Mouse (Mus musculus): ENCODE measurements at regions not wholly inside any gene's neighbourhood (a gene's known extent, or its start where the extent isn't known, plus 50 kb on each side); places are given as distances from the start of the nearest gene placed in this dataset.
"Not testable (repeated sequence)": the region's sequence is repeated elsewhere in the genome, so short reads cannot be mapped to it uniquely, and the experiment has no call there.

GRCm38 (mm10) chr16:8246445-8246844 lies 178.5 kb downstream of the Tmem114 start:
- intact Hi-C loops (cut with DNase I) = no loop called here
- no peak for DNase-seq

DNA sequence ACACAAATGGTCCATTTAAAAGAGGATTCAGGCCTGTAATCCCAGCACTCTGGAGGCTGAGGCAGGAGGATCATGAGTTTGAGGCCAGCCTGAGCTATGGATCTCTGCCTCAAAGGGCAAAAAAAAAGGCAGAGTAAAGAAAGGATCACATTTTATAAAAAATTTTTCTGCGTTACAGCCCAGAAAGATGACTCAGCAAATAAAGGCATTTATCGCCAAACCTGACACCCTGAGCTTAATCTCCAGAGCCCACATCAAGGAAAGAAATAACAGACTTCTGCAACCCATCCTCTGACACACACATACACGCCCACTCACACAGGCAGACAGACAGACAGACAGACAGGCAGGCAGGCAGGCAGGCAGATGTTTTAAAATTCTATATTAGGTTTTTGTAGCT lies 179.3 kb downstream of the Tmem114 start:
- intact Hi-C loops (cut with DNase I) = no loop called here
- DNase-seq = no peak

DNA sequence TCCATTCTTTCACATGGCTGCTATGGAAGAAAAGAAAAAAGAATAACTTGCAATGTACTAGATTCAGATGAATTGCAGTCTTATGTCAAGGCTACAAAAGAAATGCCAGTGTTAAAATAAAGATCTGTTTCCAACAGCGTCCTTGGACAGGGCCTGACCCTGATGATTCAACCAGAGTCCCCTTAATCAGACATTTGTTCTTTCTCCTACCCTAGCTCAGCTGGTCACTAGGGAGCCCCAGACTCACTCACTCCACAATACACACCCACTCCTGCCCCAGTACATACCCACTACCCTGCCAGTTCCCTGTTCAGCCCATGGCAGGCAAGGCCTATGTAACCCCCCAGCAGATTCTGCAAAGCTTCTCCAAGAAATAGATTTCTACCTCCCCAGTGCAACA lies 190.6 kb downstream of the Tmem114 start:
- intact Hi-C loops (cut with DNase I) = no loop called here
- no peak for DNase-seq

DNA sequence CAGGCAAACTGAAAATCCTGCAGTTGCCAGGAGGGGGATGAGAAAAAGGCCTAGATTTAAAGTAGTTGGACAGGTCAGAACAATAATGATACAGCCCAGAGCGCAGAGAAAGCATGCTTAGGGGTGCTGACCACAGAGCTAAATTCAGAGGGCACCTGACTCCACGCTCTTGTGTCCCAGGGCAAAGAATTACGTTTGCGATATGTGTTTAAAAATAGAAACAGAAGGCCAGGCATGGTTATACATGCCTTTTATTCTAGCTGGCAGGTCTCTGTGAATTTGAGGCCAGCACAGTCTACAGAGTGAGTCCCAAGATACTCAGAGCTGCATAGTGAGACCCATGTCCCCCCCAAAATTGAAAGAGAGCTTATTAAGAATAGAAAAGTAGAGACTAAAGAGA lies 192.9 kb downstream of the Tmem114 start:
- intact Hi-C loops (cut with DNase I) = no loop called here
- no peak for DNase-seq

DNA sequence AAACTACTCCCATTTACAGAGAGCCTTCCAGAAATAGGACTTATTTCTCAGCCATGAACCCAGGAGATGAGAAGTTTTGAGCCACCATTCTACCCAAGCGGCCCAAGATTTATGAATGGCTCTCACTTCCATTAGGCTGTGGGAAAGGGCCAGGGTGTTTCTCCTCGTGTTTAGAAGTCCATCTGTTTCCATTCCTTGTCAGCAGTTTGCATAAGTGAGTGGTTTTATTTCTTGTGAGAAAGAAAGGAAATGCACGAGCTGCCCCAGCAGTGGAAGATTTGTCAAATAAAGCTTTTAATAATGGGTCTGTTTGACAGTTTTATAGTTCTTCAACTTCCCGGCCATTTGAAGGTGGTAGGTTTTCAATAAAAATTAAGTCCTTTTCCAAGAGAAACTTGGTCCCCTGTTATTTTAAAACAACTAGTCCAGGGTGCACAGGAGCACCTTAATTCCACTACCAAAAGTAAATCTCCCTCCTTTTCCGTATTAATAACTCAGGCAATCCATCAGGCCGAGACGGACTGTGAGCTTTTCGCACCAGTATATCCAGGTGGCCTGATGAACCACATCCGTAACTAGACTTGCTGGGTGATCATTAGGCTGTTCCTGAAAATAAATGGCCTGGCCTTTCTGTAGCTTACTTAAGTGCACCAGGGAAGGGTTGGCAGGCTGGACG lies 201.2 kb downstream of the Tmem114 start:
- intact Hi-C loops (cut with DNase I) = no loop called here
- DNase-seq = no peak

DNA sequence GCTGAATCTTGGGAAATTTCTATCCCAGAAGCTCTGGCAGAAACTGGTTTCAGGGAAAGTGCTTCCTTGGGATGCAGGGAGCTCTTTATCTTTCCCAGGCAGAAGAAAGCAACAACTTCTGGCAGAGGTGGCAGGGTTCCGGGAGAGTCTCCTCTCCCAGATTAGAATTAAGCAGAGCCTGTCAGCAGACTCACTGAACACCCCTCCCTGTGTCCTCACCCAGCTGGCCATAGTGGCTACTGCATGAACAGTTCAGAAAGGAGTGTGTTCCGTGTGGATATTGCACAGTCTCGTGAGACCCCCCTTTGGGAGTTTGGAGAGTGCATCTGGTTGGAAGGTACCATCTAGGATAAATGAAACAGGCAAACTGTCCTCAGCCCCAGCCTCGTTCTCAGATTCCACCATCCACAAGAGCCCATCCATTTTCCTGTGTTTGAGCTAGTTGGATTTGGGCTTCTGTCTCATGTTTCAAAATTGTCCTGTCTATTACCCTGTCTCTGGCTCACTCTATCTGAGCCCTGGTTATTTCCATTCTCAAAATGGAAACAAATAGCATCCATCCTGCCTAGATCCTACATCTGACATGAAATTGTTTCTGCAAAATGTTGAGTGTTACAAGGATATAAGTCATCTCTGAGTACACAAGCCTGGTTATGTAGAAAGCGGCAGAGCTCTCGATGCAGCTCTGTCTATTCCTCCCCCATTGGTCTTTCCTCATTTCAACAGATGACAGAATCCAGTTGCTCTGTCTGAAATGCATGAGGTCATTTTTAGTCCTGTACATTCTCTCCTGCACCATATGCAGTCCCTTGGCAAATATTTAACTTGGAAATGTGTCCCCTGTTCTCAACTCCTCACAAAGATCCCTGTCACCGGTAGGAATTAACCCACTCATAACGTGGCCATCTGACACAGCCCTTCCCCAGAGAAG lies 216.4 kb downstream of the Tmem114 start:
- intact Hi-C loops (cut with DNase I) = no loop called here
- DNase-seq = no peak

- no peak for DNase-seq
- intact Hi-C loops (cut with DNase I) = no loop called here
Measured at GRCm38 (mm10) chr16:8205014-8205413, 219.9 kb downstream of the Tmem114 start.

GRCm38 (mm10) chr16:8201306-8201705 lies 223.6 kb downstream of the Tmem114 start:
- intact Hi-C loops (cut with DNase I) = no loop called here
- DNase-seq = no peak

- DNase-seq = no peak
- intact Hi-C loops (cut with DNase I) = no loop called here
Measured at GRCm38 (mm10) chr16:8198771-8199562, 226.0 kb downstream of the Tmem114 start.

GRCm38 (mm10) chr16:8189472-8190240 lies 235.3 kb downstream of the Tmem114 start:
- DNase-seq = no peak
- intact Hi-C loops (cut with DNase I) = no loop called here

DNA sequence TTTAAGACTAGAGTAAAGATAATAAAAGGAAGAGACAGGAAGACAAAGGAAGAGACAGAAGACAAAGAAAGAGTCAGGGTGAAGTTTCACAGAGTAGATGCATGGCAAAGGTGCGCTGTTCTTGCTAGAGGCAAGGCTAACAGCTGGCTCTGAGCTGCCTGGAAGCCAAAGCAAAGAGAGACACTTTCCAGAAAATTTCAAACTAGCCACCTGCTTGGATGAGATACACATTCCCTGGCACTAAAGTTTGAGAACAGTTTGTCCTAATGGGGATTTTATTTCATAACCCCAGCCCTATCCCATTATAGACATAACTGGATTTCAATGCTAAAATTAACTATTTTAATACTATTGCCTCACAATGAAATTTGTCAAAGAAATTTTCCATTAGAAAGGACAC lies 235.9 kb downstream of the Tmem114 start:
- no peak for DNase-seq
- intact Hi-C loops (cut with DNase I) = no loop called here

- DNase-seq = peak; percentile 1
- intact Hi-C loops (cut with DNase I) = no loop called here
Measured at GRCm38 (mm10) chr16:8188505-8188904, 236.4 kb downstream of the Tmem114 start.

GRCm38 (mm10) chr16:8184781-8185180 lies 240.2 kb downstream of the Tmem114 start:
- DNase-seq = no peak
- intact Hi-C loops (cut with DNase I) = no loop called here

DNA sequence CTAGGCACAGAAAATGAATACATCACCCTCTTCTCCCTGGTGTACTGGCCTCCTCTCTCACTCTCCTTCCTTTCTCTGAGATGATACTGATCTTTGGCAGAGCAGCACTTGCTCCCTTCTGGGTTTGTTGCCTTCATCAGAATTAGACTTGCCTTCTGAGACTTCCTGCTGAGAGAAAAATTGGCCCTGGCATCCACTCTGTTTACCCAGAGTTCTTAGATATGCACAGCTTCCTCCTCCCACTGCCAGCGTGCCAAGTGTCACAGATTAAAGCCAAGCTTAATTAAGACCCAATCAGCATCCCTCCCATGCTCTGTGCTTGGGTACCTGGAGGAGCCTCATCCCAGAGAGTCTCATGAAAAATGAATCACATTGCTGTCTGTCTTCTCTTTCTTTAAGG lies 246.0 kb downstream of the Tmem114 start:
- DNase-seq = peak; percentile 90
- intact Hi-C loops (cut with DNase I) = no loop called here

- intact Hi-C loops (cut with DNase I) = not testable (repeated sequence)
Measured at GRCm38 (mm10) chr16:8177226-8177625, 247.7 kb downstream of the Tmem114 start.

DNA sequence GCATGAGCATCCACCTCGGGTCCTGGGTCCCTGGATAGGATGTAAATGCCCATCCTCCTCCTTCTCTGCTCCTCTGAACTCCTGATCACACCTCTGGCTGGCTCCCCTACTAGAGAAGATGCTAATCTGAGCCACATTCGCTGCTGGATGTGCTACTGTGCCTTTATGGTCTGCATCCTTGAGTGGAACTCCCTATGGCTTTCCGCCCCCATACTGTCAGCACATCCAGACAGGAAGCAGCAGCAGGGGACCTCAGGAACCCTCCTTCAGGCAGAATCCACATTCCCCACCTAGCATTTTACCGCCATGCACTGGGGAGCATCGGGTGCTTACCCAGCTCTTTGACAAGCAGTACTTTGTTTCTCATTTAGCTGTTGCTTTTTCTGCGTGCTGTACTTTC lies 248.8 kb downstream of the Tmem114 start:
- DNase-seq = no peak
- intact Hi-C loops (cut with DNase I) = no loop called here

More at GRCm38 (mm10) chr16:8177226-8177625, 247.7 kb downstream of the Tmem114 start:
- not testable (repeated sequence) for DNase-seq

Data from left cerebral cortex, postnatal 4 days (tissue).